ENCODE assay signal across 8 mouse cellular contexts in genomic region chr8:106893481-106894156, GRCm38 (mm10). TPM values are rescaled to one million over a fixed set of nuclear protein-coding genes. Genes with fewer than 3 reads are reported as not detected.
A peak's percentile ranks its signal among the peaks of the same experiment; 100 is the strongest.
DNase-seq lines count a peak whose midpoint lies in the region; ATAC-seq and TF ChIP-seq lines count a peak whose summit lies in the region.

Utp4 (plus strand) TSS chr8:106893636.

- peak within 1 kb of the TSS; percentile 92 for H3K9ac ChIP-seq in CH12.LX (ENCODE audit: insufficient read depth, low read depth)
- H3K9ac ChIP-seq in heart, embryonic 12.5 days = peak within 1 kb of the TSS; percentile 97
- H3K9ac ChIP-seq in kidney, postnatal 0 days (ENCODE audit: low read depth, low read length) = peak within 1 kb of the TSS; percentile 96
- peak within 1 kb of the TSS; percentile 96 for H3K9ac ChIP-seq in liver, embryonic 13.5 days
- peak within 1 kb of the TSS; percentile 82 for H3K9ac ChIP-seq in stomach, embryonic 14.5 days (replicated peaks; ENCODE audit: low read depth, low read length)

- peak; percentile 93 for ATAC-seq in erythroid progenitor cell, adult 5-6 weeks (replicated peaks; ENCODE audit: low FRiP score, poor library complexity, severe bottlenecking)
- ATAC-seq in heart, embryonic 12.5 days (ENCODE audit: insufficient number of reproducible peaks, low FRiP score) = peak; percentile 92
- ATAC-seq in kidney, postnatal 0 days (replicated peaks; ENCODE audit: low FRiP score, low read depth) = peak; percentile 92
- peak; percentile 93 for ATAC-seq in liver, embryonic 13.5 days (ENCODE audit: low read depth)
- ATAC-seq in stomach, embryonic 14.5 days (ENCODE audit: insufficient number of reproducible peaks, insufficient read depth, low FRiP score, low read depth) = peak; percentile 95

- dilution Hi-C loops in CH12.LX (cut with MboI; ENCODE audit: extremely low pct_ligation_motif_present, extremely low pct_unique_long_range_greater_than_20kb, low sequenced_read_pairs) = no loop called here

- H3K9me3 ChIP-seq in CH12.LX (replicated peaks; ENCODE audit: low read length) = no peaks in the 10 kb centered on the region
- no peaks in the 10 kb centered on the region for H3K9me3 ChIP-seq in heart, embryonic 12.5 days (replicated peaks)
- H3K9me3 ChIP-seq in kidney, postnatal 0 days (replicated peaks; ENCODE audit: low read length) = no peaks in the 10 kb centered on the region
- H3K9me3 ChIP-seq in liver, embryonic 13.5 days (replicated peaks) = no peaks in the 10 kb centered on the region
- H3K9me3 ChIP-seq in stomach, embryonic 14.5 days (ENCODE audit: control insufficient read depth, low read depth, low read length) = no peaks in the 10 kb centered on the region

- TF ChIP-seq EP300 in CH12.LX (IDR thresholded peaks at IDR 0.05; ENCODE audit: low read length) = no peak

- in situ Hi-C loops in CH12.LX (cut with MboI; ENCODE audit: low pct_ligation_motif_present, low pct_unique_long_range_greater_than_20kb, low sequenced_read_pairs) = no loop called here

- peaks cover 18 to 57% of the 10 kb centered on the region in 2 experiments for H3K4me1 ChIP-seq in CH12.LX (ENCODE audit: control insufficient read depth in 1 of 2, insufficient read depth in 2 of 2)
- peaks cover 7% of the 10 kb centered on the region for H3K4me1 ChIP-seq in brown adipose tissue, adult 24 weeks (ENCODE audit: control insufficient read depth, insufficient read depth, insufficient read length, low read length)
- peaks cover 36% of the 10 kb centered on the region for H3K4me1 ChIP-seq in heart, embryonic 12.5 days (replicated peaks)
- H3K4me1 ChIP-seq in kidney, postnatal 0 days (replicated peaks; ENCODE audit: insufficient read depth, low read length) = peaks cover 10% of the 10 kb centered on the region; the same call in 1 of the 2 replicates
- peaks cover 59% of the 10 kb centered on the region for H3K4me1 ChIP-seq in liver, embryonic 13.5 days (replicated peaks)
- peaks cover 21% of the 10 kb centered on the region; the same call in 1 of the 2 replicates for H3K4me1 ChIP-seq in stomach, embryonic 14.5 days (ENCODE audit: control insufficient read depth, insufficient read depth, low read length)

- no peak for TF ChIP-seq RAD21 in CH12.LX (IDR thresholded peaks at IDR 0.05; ENCODE audit: low read depth, low read length)

- peak; percentile 93 for TF ChIP-seq POLR2A in CH12.LX (IDR thresholded peaks at IDR 0.05; ENCODE audit: low read depth, low read length)

- H3K27me3 ChIP-seq in CH12.LX (replicated peaks) = no peaks in the 10 kb centered on the region
- H3K27me3 ChIP-seq in heart, embryonic 12.5 days (replicated peaks) = no peaks in the 10 kb centered on the region
- H3K27me3 ChIP-seq in kidney, postnatal 0 days (ENCODE audit: insufficient read depth, low read length) = no peaks in the 10 kb centered on the region
- H3K27me3 ChIP-seq in liver, embryonic 13.5 days = no peaks in the 10 kb centered on the region
- H3K27me3 ChIP-seq in stomach, embryonic 14.5 days (ENCODE audit: control insufficient read depth, insufficient read depth, low read length) = no peaks in the 10 kb centered on the region

- H3K27ac ChIP-seq in CH12.LX (ENCODE audit: insufficient read depth, low read depth) = peak within 1 kb of the TSS; percentile 72
- H3K27ac ChIP-seq in brown adipose tissue, adult 24 weeks (replicated peaks; ENCODE audit: low read depth, low read length) = peak within 1 kb of the TSS; percentile 84
- peak within 1 kb of the TSS; percentile 97 for H3K27ac ChIP-seq in heart, embryonic 12.5 days (ENCODE audit: poor library complexity, severe bottlenecking)
- H3K27ac ChIP-seq in kidney, postnatal 0 days = peak within 1 kb of the TSS; percentile 96
- peak within 1 kb of the TSS; percentile 89 for H3K27ac ChIP-seq in liver, embryonic 13.5 days
- H3K27ac ChIP-seq in stomach, embryonic 14.5 days (ENCODE audit: low read length) = peak within 1 kb of the TSS; percentile 94

- H3K36me3 ChIP-seq in CH12.LX (replicated peaks in 1 of 2; ENCODE audit: control insufficient read depth in 1 of 2, insufficient read depth in 1 of 2, low read length in 1 of 2) = peaks cover 28 to 59% of the 10 kb centered on the region in 2 experiments
- peaks cover 40% of the 10 kb centered on the region for H3K36me3 ChIP-seq in heart, embryonic 12.5 days
- H3K36me3 ChIP-seq in kidney, postnatal 0 days (ENCODE audit: insufficient read depth, low read length) = peaks cover 12% of the 10 kb centered on the region; the same call in 1 of the 2 replicates
- H3K36me3 ChIP-seq in liver, embryonic 13.5 days = peaks cover 41% of the 10 kb centered on the region
- H3K36me3 ChIP-seq in stomach, embryonic 14.5 days (ENCODE audit: control insufficient read depth, insufficient read depth, low read length) = peaks cover 26% of the 10 kb centered on the region

- under 1% methylated on average over 63 of the region's 63 CpGs for WGBS in heart, embryonic 12.5 days
- WGBS in kidney, postnatal 0 days = 0% methylated on average over 57 of the region's 63 CpGs
- under 1% methylated on average over 62 of the region's 63 CpGs for WGBS in liver, embryonic 13.5 days (ENCODE audit: insufficient replicate concordance)
- WGBS in stomach, embryonic 14.5 days = 1% methylated on average over 58 of the region's 63 CpGs

- peak within 1 kb of the TSS; percentile 87 to 99 (median 89) for H3K4me3 ChIP-seq in CH12.LX (replicated peaks in 1 of 3; ENCODE audit: low read depth in 2 of 3, low read length in 2 of 3, poor library complexity in 1 of 3)
- peak within 1 kb of the TSS; percentile 91 for H3K4me3 ChIP-seq in brown adipose tissue, adult 24 weeks (ENCODE audit: insufficient read depth, low read depth, low read length)
- H3K4me3 ChIP-seq in heart, embryonic 12.5 days = peak within 1 kb of the TSS; percentile 93
- peak within 1 kb of the TSS; percentile 65 for H3K4me3 ChIP-seq in kidney, postnatal 0 days (replicated peaks; ENCODE audit: low read depth, low read length)
- peak within 1 kb of the TSS; percentile 94 for H3K4me3 ChIP-seq in liver, embryonic 13.5 days (replicated peaks)
- H3K4me3 ChIP-seq in stomach, embryonic 14.5 days (ENCODE audit: low read depth, low read length) = peak within 1 kb of the TSS; percentile 63

- peak within 1 kb of the TSS; percentile 97 for H3K4me2 ChIP-seq in CH12.LX (ENCODE audit: insufficient read depth, low read depth, poor library complexity, severe bottlenecking)
- peak within 1 kb of the TSS; percentile 90 for H3K4me2 ChIP-seq in heart, embryonic 12.5 days
- H3K4me2 ChIP-seq in kidney, postnatal 0 days (ENCODE audit: low read length) = peak within 1 kb of the TSS; percentile 70
- H3K4me2 ChIP-seq in liver, embryonic 13.5 days = peak within 1 kb of the TSS; percentile 90
- H3K4me2 ChIP-seq in stomach, embryonic 14.5 days (replicated peaks; ENCODE audit: low read depth, low read length) = peak within 1 kb of the TSS; percentile 62

- H3K79me2 ChIP-seq in CH12.LX (replicated peaks; ENCODE audit: control insufficient read depth, extremely low read depth, insufficient read depth, poor library complexity, severe bottlenecking) = peaks cover 75% of the 10 kb centered on the region

- TF ChIP-seq CTCF in CH12.LX (conservative IDR thresholded peaks at IDR 0.05 in 1 of 2, IDR thresholded peaks at IDR 0.05 in 1 of 2; ENCODE audit: low read depth in 2 of 2, low read length in 2 of 2) = no peak
- no peak for TF ChIP-seq CTCF in kidney, postnatal 0 days (IDR thresholded peaks at IDR 0.05; ENCODE audit: low read depth)

- DNase-seq in CH12.LX (ENCODE audit: extremely low read depth) = peak; percentile 79
- peak; percentile 93 for DNase-seq in kidney, postnatal 0 days (ENCODE audit: low spot score)
- peak; percentile 81 for DNase-seq in liver, embryonic 13.5 days
- DNase-seq in natural killer cell, adult 2 months (ENCODE audit: low spot score in 2 of 2) = peak; percentile 82 to 85

TF ChIP-seq in CH12.LX, 34 proteins besides CTCF, POLR2A, EP300 and RAD21 (continues in another document):
- peak; percentile 70 for TF ChIP-seq HCFC1 (IDR thresholded peaks at IDR 0.05; ENCODE audit: low read depth, low read length)
- TF ChIP-seq MEF2A (IDR thresholded peaks at IDR 0.05; ENCODE audit: borderline replicate concordance, low read depth, low read length) = 0 out of 2 replicates have a peak, but pooled peaks have one; percentile 6
- TF ChIP-seq E2F4 (IDR thresholded peaks at IDR 0.05; ENCODE audit: insufficient replicate concordance, low read depth, low read length) = no peak
- no peak for TF ChIP-seq ETS1 (conservative IDR thresholded peaks at IDR 0.05; ENCODE audit: low read depth, low read length)
- peak; percentile 48; the same call in 1 of the 2 replicates for TF ChIP-seq USF1 (IDR thresholded peaks at IDR 0.05; ENCODE audit: low read depth, low read length)
- TF ChIP-seq TBP (conservative IDR thresholded peaks at IDR 0.05; ENCODE audit: low read depth, low read length) = no peak
- TF ChIP-seq RCOR1 (conservative IDR thresholded peaks at IDR 0.05; ENCODE audit: low read depth, low read length) = no peak
- TF ChIP-seq ZC3H11A (IDR thresholded peaks at IDR 0.05; ENCODE audit: low read depth, low read length) = no peak
- peak; percentile 94 for TF ChIP-seq MXI1 (IDR thresholded peaks at IDR 0.05; ENCODE audit: low read depth, low read length)
- no peak for TF ChIP-seq KAT2A (IDR thresholded peaks at IDR 0.05; ENCODE audit: insufficient replicate concordance, low read length)
- no peak for TF ChIP-seq JUND (conservative IDR thresholded peaks at IDR 0.05; ENCODE audit: low read depth, low read length)
- peak; percentile 73; the same call in 1 of the 2 replicates for TF ChIP-seq SIN3A (IDR thresholded peaks at IDR 0.05; ENCODE audit: low read length)
- TF ChIP-seq GABPA (IDR thresholded peaks at IDR 0.05; ENCODE audit: insufficient replicate concordance, low read depth, low read length) = no peak
- TF ChIP-seq CHD1 (IDR thresholded peaks at IDR 0.05; ENCODE audit: low read depth, low read length) = no peak
- TF ChIP-seq MYC (IDR thresholded peaks at IDR 0.05; ENCODE audit: low read depth, low read length) = no peak; the same call in 1 of the 2 replicates
- TF ChIP-seq ELF1 (IDR thresholded peaks at IDR 0.05; ENCODE audit: low read depth, low read length) = peak; percentile 95

RNA-seq across cellular contexts. Expression of gene Utp4, which starts in this region (rescaled TPM):
- total RNA-seq in CH12.LX (2012; rRNA removed) (80.6 and 114 TPM in 2 replicates), CH12.LX (2014; rRNA removed) (152 and 156 TPM in 2 replicates)
- 183 and 202 TPM in 2 replicates for polyA plus RNA-seq in CH12.LX (2012; ENCODE audit: insufficient read length, low read depth)
- polyA plus RNA-seq in brown adipose tissue, adult 24 weeks (2012; ENCODE audit: insufficient read depth, insufficient read length, missing spikeins) = 19.8 and 24.4 TPM in 2 replicates
- total RNA-seq in erythroid progenitor cell, adult 5-6 weeks (2015; ENCODE audit: low replicate concordance) = 13.0 and 18.4 TPM in 2 replicates
- 5.9 and 8.9 TPM in 2 replicates for total RNA-seq in erythroid progenitor cell, adult 5-6 weeks (2017; ENCODE audit: low replicate concordance)
- 46.6 and 47.0 TPM in 2 replicates for polyA plus RNA-seq in heart, embryonic 12.5 days (2016; fragmentation: Nextera tagmentation; extraction: Ambion mirVana)
- polyA plus RNA-seq in kidney, postnatal 0 days (2015; fragmentation: Nextera tagmentation; extraction: Ambion mirVana) = 59.2 and 62.1 TPM in 2 replicates
- 57.4 and 62.3 TPM in 2 replicates for polyA plus RNA-seq in liver, embryonic 13.5 days (2015; fragmentation: Nextera tagmentation; extraction: Ambion mirVana)
- polyA plus RNA-seq in stomach, embryonic 14.5 days (2014; fragmentation: Nextera tagmentation; extraction: Ambion mirVana) = 63.5 and 64.9 TPM in 2 replicates

Comparison
In these comparisons a context has a peak if more than half of its experiments do, and no peak if none do; other contexts are left out.
1. Peak in every context shown above with its lines: DNase-seq, ATAC-seq, H3K4me3 ChIP-seq and H3K27ac ChIP-seq.
2. RNA of gene Utp4 (total RNA-seq): 80.6 to 156 TPM in CH12.LX; 5.9 to 18.4 TPM in erythroid progenitor cell, adult 5-6 weeks; every median in the first group is over 4 times any median in the second.